Mouse (Mus musculus) cerebellum, adult 11 months (tissue): ENCODE results near the gene Card10.

Experiments used
- DNase-seq: peaks from one replicate; pipeline ENCODE4 v3.0.0; 2022

Card10 gene

GRCm38 (mm10) chr15:78770234-78770982, 32.4 kb downstream of the Card10 start:
- no peak for DNase-seq

- DNase-seq: no peak
Measured at GRCm38 (mm10) chr15:78769064-78769463, 33.8 kb downstream of the Card10 start.

- DNase-seq: no peak
Measured at GRCm38 (mm10) chr15:78763704-78764103, 39.1 kb downstream of the Card10 start.

- no peak for DNase-seq
Measured at GRCm38 (mm10) chr15:78763210-78763609, 39.6 kb downstream of the Card10 start.

- DNase-seq: no peak
Measured at GRCm38 (mm10) chr15:78761112-78761511, 41.7 kb downstream of the Card10 start.

- no peak for DNase-seq
Measured at GRCm38 (mm10) chr15:78758132-78758531, 44.7 kb downstream of the Card10 start.

GRCm38 (mm10) chr15:78755966-78756725, 46.7 kb downstream of the Card10 start:
- no peak for DNase-seq

GRCm38 (mm10) chr15:78755226-78755625, 47.6 kb downstream of the Card10 start:
- DNase-seq: no peak

GRCm38 (mm10) chr15:78754144-78754543, 48.7 kb downstream of the Card10 start:
- DNase-seq: no peak

- DNase-seq: no peak
Measured at GRCm38 (mm10) chr15:78752991-78753390, 49.9 kb downstream of the Card10 start.

- DNase-seq: no peak
Measured at GRCm38 (mm10) chr15:78750608-78751350, 52.1 kb downstream of the Card10 start.

- no peak for DNase-seq
Measured at GRCm38 (mm10) chr15:78749855-78750254, 53.0 kb downstream of the Card10 start.

- peak; percentile 32 for DNase-seq
Measured at GRCm38 (mm10) chr15:78744206-78744605, 58.6 kb downstream of the Card10 start.

GRCm38 (mm10) chr15:78742831-78743230, 60.0 kb downstream of the Card10 start:
- no peak for DNase-seq

- DNase-seq: no peak
Measured at GRCm38 (mm10) chr15:78740662-78741061, 62.2 kb downstream of the Card10 start.

GRCm38 (mm10) chr15:78737146-78737545, 65.7 kb downstream of the Card10 start:
- DNase-seq: no peak

GRCm38 (mm10) chr15:78736681-78737100, 66.2 kb downstream of the Card10 start:
- no peak for DNase-seq

- no peak for DNase-seq
Measured at GRCm38 (mm10) chr15:78736181-78736579, 66.7 kb downstream of the Card10 start.

GRCm38 (mm10) chr15:78735431-78736180, 67.2 kb downstream of the Card10 start:
- no peak for DNase-seq

- no peak for DNase-seq
Measured at GRCm38 (mm10) chr15:78731830-78732229, 71.0 kb downstream of the Card10 start.

GRCm38 (mm10) chr15:78730315-78731049, 72.4 kb downstream of the Card10 start:
- DNase-seq: no peak

- DNase-seq: no peak
Measured at GRCm38 (mm10) chr15:78726697-78727096, 76.1 kb downstream of the Card10 start.
